Mouse (Mus musculus) heart, adult 2 months (tissue): Measurements from ENCODE around the gene Atp23. TPM values are rescaled to one million over a fixed set of nuclear protein-coding genes. Genes with fewer than 3 reads are reported as not detected.

Experiments used
- DNase-seq, 2 experiments: peaks; one replicate each; pipeline ENCODE4 v3.0.0; 2021
- H3K27ac ChIP-seq: fragments of 200-600 bp; 2 replicates; pipeline ENCODE4 v1.8.1; 2022
- H3K27me3 ChIP-seq: fragments of 200-500 bp; 2 replicates; pipeline ENCODE4 v1.6.1; 2012; ENCODE audit warnings: mild to moderate bottlenecking, low read length, inconsistent platforms, mixed read lengths; ENCODE audit not compliant: control insufficient read depth, insufficient read depth
- H3K36me3 ChIP-seq: fragments of 200-500 bp; 2 replicates; pipeline ENCODE4 v1.6.1; 2012; ENCODE audit warnings: low read length, inconsistent platforms; ENCODE audit not compliant: control insufficient read depth, insufficient read depth
- H3K4me1 ChIP-seq: fragments of 200-500 bp; 2 replicates; pipeline ENCODE4 v1.6.1; 2011; ENCODE audit warnings: low read length; ENCODE audit not compliant: control insufficient read depth, insufficient read depth
- H3K4me3 ChIP-seq: fragments of 200-600 bp; 2 replicates; pipeline ENCODE4 v1.8.1; 2022
- H3K79me2 ChIP-seq: fragments of 200-500 bp; replicated peaks from 2 replicates; pipeline ENCODE4 v1.6.1; 2012; ENCODE audit warnings: mild to moderate bottlenecking, inconsistent platforms, low read length, moderate library complexity, mixed read lengths; ENCODE audit not compliant: control insufficient read depth, insufficient read depth
- H3K9ac ChIP-seq: fragments of 200-500 bp; 2 replicates; pipeline ENCODE4 v1.6.1; 2012; ENCODE audit warnings: low read depth, mild to moderate bottlenecking, control low read depth, inconsistent platforms, low read length, mixed read lengths
- CTCF ChIP-seq: fragments of 200-600 bp; IDR thresholded peaks from 2 replicates; pipeline ENCODE4 v1.8.1; 2022; ENCODE audit warnings: antibody characterized with exemption, mild to moderate bottlenecking, moderate library complexity
- EP300 ChIP-seq: fragments of 200-500 bp; IDR thresholded peaks from 2 replicates; pipeline ENCODE4 v1.6.1; 2011; ENCODE audit warnings: low read depth, low read length, control low read depth; ENCODE audit not compliant: insufficient read depth
- POLR2A ChIP-seq: fragments of 200-500 bp; IDR thresholded peaks from 2 replicates; pipeline ENCODE4 v1.6.1; 2011; ENCODE audit warnings: mild to moderate bottlenecking, low read depth, low read length, control low read depth; ENCODE audit not compliant: insufficient read depth
- WGBS: fragments of 180-500 bp; shearing (Covaris S2); methylation state at CpG from one replicate; pipeline ENCODE4 v1.1.7; 2018; 5-methylcytosine and 5-hydroxymethylcytosine counted together
- intact Hi-C: fragments of 180-260 bp; cut with DNase I; formaldehyde crosslinking; loops from one replicate; pipeline ENCODE4 v1.15.1; 2025
- polyA plus RNA-seq: library from polyadenylated mRNA; depleted of rRNA; stranded (reverse); fragments of >200 nt; gene quantifications from 2 replicates; pipeline ENCODE4 v1.2.3, GENCODE M21; 2012
- total RNA-seq, 2 experiments: library from RNA; stranded (reverse); gene quantifications; 2 replicates each; pipeline ENCODE4 v1.2.3; 2021

Atp23 gene
- total and polyA plus RNA-seq, 3 experiments: 4.9 to 5.5 (median 5.3) TPM

- peak overlapping the region; percentile 50 for H3K9ac ChIP-seq
Measured at GRCm38 (mm10) chr10:126905650-126906075, 4.5 kb upstream of the Atp23 start.

GRCm38 (mm10) chr10:126905086-126905485 is 3.9 kb upstream of the Atp23 start:
- TF ChIP-seq CTCF: peak; percentile 56
- TF ChIP-seq POLR2A: no peak
- intact Hi-C loops: no loop called here
- 66% methylated on average over 8 of the region's 8 CpGs for WGBS
- Histone ChIP-seq H3K79me2 (no peaks in the 10 kb centered on the region), H3K9ac (no peak overlapping the region), H3K4me1 (peaks cover 2% of the 10 kb centered on the region), H3K4me3 (peak overlapping the region; percentile 62), H3K27me3 (no peaks in the 10 kb centered on the region), H3K27ac (peak overlapping the region; percentile 82), H3K36me3 (no peaks in the 10 kb centered on the region)
- no peak for DNase-seq

More at GRCm38 (mm10) chr10:126905650-126906075, 4.5 kb upstream of the Atp23 start:
- peak; percentile 93 to 94 for DNase-seq
- Histone ChIP-seq H3K4me3 (peak overlapping the region; percentile 62), H3K27me3 (no peaks in the 10 kb centered on the region), H3K27ac (peak overlapping the region; percentile 82), H3K79me2 (no peaks in the 10 kb centered on the region), H3K36me3 (no peaks in the 10 kb centered on the region), H3K4me1 (peaks cover 2% of the 10 kb centered on the region)
- TF ChIP-seq EP300 (peak; percentile 83; the same call in 1 of the 2 replicates), POLR2A (peak; percentile 97), CTCF (peak; percentile 33)
- intact Hi-C loops: no loop called here
- under 1% methylated on average over 30 of the region's 30 CpGs for WGBS

DNA sequence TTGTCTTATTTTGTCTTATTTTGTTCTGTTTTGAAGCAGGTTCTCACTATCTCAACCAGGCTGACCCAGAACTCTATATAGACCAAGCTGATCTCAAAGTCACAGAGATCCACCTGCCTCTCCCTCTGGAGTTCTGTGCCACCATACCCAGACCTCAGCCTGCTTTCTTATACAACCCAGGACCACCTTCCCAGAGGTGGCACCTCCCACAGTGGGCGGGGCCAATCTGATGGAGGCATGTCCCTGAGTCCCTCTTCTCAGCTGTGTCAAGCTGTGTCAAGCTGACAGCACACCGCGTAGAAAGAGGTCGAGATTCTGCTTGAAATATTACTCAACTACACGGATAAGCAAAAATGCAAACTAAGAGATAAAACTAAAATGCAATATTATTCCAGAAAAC is 3.1 kb upstream of the Atp23 start:
- intact Hi-C loops: no loop called here
- no peaks in the 10 kb centered on the region for H3K36me3 ChIP-seq
- no peak overlapping the region for H3K4me3 ChIP-seq
- no peaks in the 10 kb centered on the region for H3K79me2 ChIP-seq
- no peak for DNase-seq
- 38% methylated on average over 5 of the region's 5 CpGs for WGBS
- H3K9ac ChIP-seq: no peak overlapping the region
- peaks cover 2% of the 10 kb centered on the region for H3K4me1 ChIP-seq
- H3K27ac ChIP-seq: no peak overlapping the region
- TF ChIP-seq POLR2A: no peak
- no peak for TF ChIP-seq EP300
- no peak for TF ChIP-seq CTCF
- H3K27me3 ChIP-seq: no peaks in the 10 kb centered on the region

GRCm38 (mm10) chr10:126901488-126901843 is 311 bp upstream of the Atp23 start:
- Histone ChIP-seq H3K9ac (no peak overlapping the region), H3K4me3 (peak overlapping the region; percentile 56), H3K27me3 (no peaks in the 10 kb centered on the region), H3K79me2 (no peaks in the 10 kb centered on the region), H3K27ac (no peak overlapping the region; the same call in 1 of the 2 replicates), H3K36me3 (no peaks in the 10 kb centered on the region), H3K4me1 (peaks cover 2% of the 10 kb centered on the region)
- TF ChIP-seq CTCF (no peak), EP300 (no peak), POLR2A (no peak)
- WGBS: 2% methylated on average over 4 of the region's 4 CpGs
- no peak for DNase-seq
- intact Hi-C loops: no loop called here

- H3K27me3 ChIP-seq: no peaks in the 10 kb centered on the region
- no peaks in the 10 kb centered on the region for H3K4me1 ChIP-seq
- 74% methylated on average over 6 of the region's 6 CpGs for WGBS
- TF ChIP-seq POLR2A (no peak), CTCF (no peak), EP300 (no peak)
- H3K9ac ChIP-seq: no peak overlapping the region
- intact Hi-C loops: no loop called here
- no peaks in the 10 kb centered on the region for H3K79me2 ChIP-seq
- no peaks in the 10 kb centered on the region for H3K36me3 ChIP-seq
- no peak for DNase-seq
- H3K27ac ChIP-seq: no peak overlapping the region
- no peak overlapping the region for H3K4me3 ChIP-seq
Measured at GRCm38 (mm10) chr10:126895891-126896290, 5.3 kb downstream of the Atp23 start.

GRCm38 (mm10) chr10:126894061-126894460 is 7.1 kb downstream of the Atp23 start:
- 94% methylated on average over 15 of the region's 15 CpGs for WGBS
- H3K79me2 ChIP-seq: no peaks in the 10 kb centered on the region
- no peaks in the 10 kb centered on the region for H3K36me3 ChIP-seq
- no peaks in the 10 kb centered on the region for H3K4me1 ChIP-seq
- no peak for DNase-seq
- intact Hi-C loops: no loop called here
- no peaks in the 10 kb centered on the region for H3K27me3 ChIP-seq
- no peak overlapping the region for H3K27ac ChIP-seq
- H3K4me3 ChIP-seq: no peak overlapping the region
- H3K9ac ChIP-seq: no peak overlapping the region
- TF ChIP-seq CTCF: no peak
- no peak for TF ChIP-seq EP300
- no peak for TF ChIP-seq POLR2A
